Mouse (Mus musculus) lung, postnatal 4 days (tissue): Measurements from ENCODE around the gene Ppcs.

Experiments used
- DNase-seq, 2 experiments: peaks; one replicate each; pipeline ENCODE4 v3.0.0; 2021

The Ppcs gene

GRCm38 (mm10) chr4:119422294-119422964 lies at the start of gene Ppcs, which contains the start of gene Zmynd12:
Gene Ppcs (minus strand): TSS chr4:119422420.
Gene Zmynd12 (plus strand): TSS chr4:119422814.
- peak; percentile 91 to 93 for DNase-seq

- DNase-seq: peak; percentile 12 to 56
These were observed 45.6 kb upstream of the Ppcs start for GRCm38 (mm10) chr4:119467720-119468380.

GRCm38 (mm10) chr4:119465841-119466240 lies 43.6 kb upstream of the Ppcs start:
- no peak for DNase-seq

- no peak for DNase-seq
These were observed 41.7 kb upstream of the Ppcs start for GRCm38 (mm10) chr4:119463756-119464419.

- peak; percentile 74 to 86 for DNase-seq
These were observed 40.9 kb upstream of the Ppcs start for GRCm38 (mm10) chr4:119462858-119463755.

GRCm38 (mm10) chr4:119462457-119462856 lies 40.2 kb upstream of the Ppcs start:
- no peak for DNase-seq

GRCm38 (mm10) chr4:119460728-119461141 lies 38.5 kb upstream of the Ppcs start:
- DNase-seq: peak; percentile 59 to 89

- DNase-seq: peak in 1 of 2 experiments; percentile 57
These were observed 38.1 kb upstream of the Ppcs start for GRCm38 (mm10) chr4:119460296-119460695.

GRCm38 (mm10) chr4:119453533-119453932 lies 31.3 kb upstream of the Ppcs start:
- DNase-seq: peak in 1 of 2 experiments; percentile 39

- DNase-seq: no peak
These were observed 30.9 kb upstream of the Ppcs start for GRCm38 (mm10) chr4:119453128-119453527.

- DNase-seq: no peak
These were observed 28.2 kb upstream of the Ppcs start for GRCm38 (mm10) chr4:119450436-119450835.

- no peak for DNase-seq
These were observed 25.6 kb upstream of the Ppcs start for GRCm38 (mm10) chr4:119447786-119448185.

- DNase-seq: no peak
These were observed 25.0 kb upstream of the Ppcs start for GRCm38 (mm10) chr4:119447261-119447660.

GRCm38 (mm10) chr4:119442539-119442938 lies 20.3 kb upstream of the Ppcs start:
- DNase-seq: no peak

GRCm38 (mm10) chr4:119441836-119442235 lies 19.6 kb upstream of the Ppcs start:
- DNase-seq: no peak

GRCm38 (mm10) chr4:119437936-119438335 lies 15.7 kb upstream of the Ppcs start:
- DNase-seq: no peak

- DNase-seq: peak in 1 of 2 experiments; percentile 62
These were observed 8.5 kb upstream of the Ppcs start for GRCm38 (mm10) chr4:119430678-119431077.

GRCm38 (mm10) chr4:119427680-119428079 lies 5.5 kb upstream of the Ppcs start:
- no peak for DNase-seq

GRCm38 (mm10) chr4:119425601-119426000 lies 3.4 kb upstream of the Ppcs start:
- no peak for DNase-seq

GRCm38 (mm10) chr4:119425077-119425476 lies 2.9 kb upstream of the Ppcs start:
- no peak for DNase-seq

- DNase-seq: no peak
These were observed 313 bp downstream of the Ppcs start for GRCm38 (mm10) chr4:119421921-119422293.

- DNase-seq: no peak
These were observed 1.0 kb downstream of the Ppcs start for GRCm38 (mm10) chr4:119421191-119421590.

- DNase-seq: no peak
These were observed 4.3 kb downstream of the Ppcs start for GRCm38 (mm10) chr4:119417894-119418293.
